ENCODE assay signal across 20 mouse cellular contexts in genomic region chr8:108300964-108301615, GRCm38 (mm10).
A peak's percentile ranks its signal among the peaks of the same experiment; 100 is the strongest.
DNase-seq lines count a peak whose midpoint lies in the region; ATAC-seq and TF ChIP-seq lines count a peak whose summit lies in the region.
"Had no signal": no experiment of that assay in that cellular context is flagged by ENCODE, and none has a peak within 500 bp of the region (broad histone marks: within the 10 kb centered on the region; RNA-seq: fewer than 3 reads in every experiment).

No protein-coding gene starts in this region.

- no peak for ATAC-seq in hindbrain, embryonic 16.5 days
- ATAC-seq in neural tube, embryonic 11.5 days (ENCODE audit: insufficient read depth, low FRiP score, low TSS enrichment) = no peak
- no peak for ATAC-seq in neural tube, embryonic 15.5 days (ENCODE audit: low FRiP score)
- ATAC-seq in forebrain, embryonic 16.5 days = peak; percentile 86
- no peak for ATAC-seq in lung, postnatal 0 days
- ATAC-seq: inflammation-experienced regulatory T-cells, adult 6 months had no signal

- H3K27ac ChIP-seq in hindbrain, embryonic 10.5 days = no peak overlapping the region
- H3K27ac ChIP-seq in hindbrain, embryonic 16.5 days (ENCODE audit: low read depth, low read length) = no peak overlapping the region
- H3K27ac ChIP-seq in neural tube, embryonic 11.5 days (ENCODE audit: low read depth, low read length) = no peak overlapping the region
- H3K27ac ChIP-seq in neural tube, embryonic 15.5 days (replicated peaks) = no peak overlapping the region
- no peak overlapping the region for H3K27ac ChIP-seq in forebrain, embryonic 16.5 days (ENCODE audit: low read length)
- H3K27ac ChIP-seq in lung, postnatal 0 days (ENCODE audit: low read length) = no peak overlapping the region
- H3K27ac ChIP-seq: embryonic facial prominence, embryonic 13.5 days; left cerebral cortex, adult 2 months had no signal

- H3K27me3 ChIP-seq in hindbrain, embryonic 10.5 days (ENCODE audit: insufficient read depth, poor library complexity, severe bottlenecking) = peaks cover 42% of the 10 kb centered on the region
- peaks cover under 1% of the 10 kb centered on the region; the same call in 1 of the 2 replicates for H3K27me3 ChIP-seq in hindbrain, embryonic 16.5 days (replicated peaks; ENCODE audit: control insufficient read depth, insufficient read depth, low read length)
- no peaks in the 10 kb centered on the region for H3K27me3 ChIP-seq in neural tube, embryonic 11.5 days (ENCODE audit: control insufficient read depth, insufficient read depth, low read length)
- no peaks in the 10 kb centered on the region for H3K27me3 ChIP-seq in neural tube, embryonic 15.5 days (replicated peaks)
- peaks cover 3% of the 10 kb centered on the region for H3K27me3 ChIP-seq in forebrain, embryonic 16.5 days (replicated peaks; ENCODE audit: control insufficient read depth, insufficient read depth, low read length)
- no peaks in the 10 kb centered on the region for H3K27me3 ChIP-seq in lung, postnatal 0 days (replicated peaks; ENCODE audit: insufficient read depth, low read length)
- H3K27me3 ChIP-seq: embryonic facial prominence, embryonic 13.5 days had no signal

- H3K36me3 ChIP-seq in hindbrain, embryonic 10.5 days = no peaks in the 10 kb centered on the region
- no peaks in the 10 kb centered on the region for H3K36me3 ChIP-seq in hindbrain, embryonic 16.5 days (ENCODE audit: control insufficient read depth, insufficient read depth, low read length)
- no peaks in the 10 kb centered on the region for H3K36me3 ChIP-seq in neural tube, embryonic 11.5 days (ENCODE audit: control insufficient read depth, insufficient read depth, low read length)
- no peaks in the 10 kb centered on the region for H3K36me3 ChIP-seq in neural tube, embryonic 15.5 days
- no peaks in the 10 kb centered on the region for H3K36me3 ChIP-seq in forebrain, embryonic 16.5 days (ENCODE audit: control insufficient read depth, insufficient read depth)
- H3K36me3 ChIP-seq in lung, postnatal 0 days (ENCODE audit: insufficient read depth, low read length) = no peaks in the 10 kb centered on the region
- H3K36me3 ChIP-seq: embryonic facial prominence, embryonic 13.5 days had no signal

- no peak overlapping the region for H3K4me2 ChIP-seq in hindbrain, embryonic 16.5 days (ENCODE audit: low read length)
- no peak overlapping the region for H3K4me2 ChIP-seq in neural tube, embryonic 11.5 days (ENCODE audit: low read depth)
- no peak overlapping the region for H3K4me2 ChIP-seq in neural tube, embryonic 15.5 days
- no peak overlapping the region for H3K4me2 ChIP-seq in forebrain, embryonic 16.5 days (ENCODE audit: low read length)
- H3K4me2 ChIP-seq in lung, postnatal 0 days (replicated peaks; ENCODE audit: low read depth, low read length) = no peak overlapping the region
- H3K4me2 ChIP-seq: embryonic facial prominence, embryonic 13.5 days had no signal

- TF ChIP-seq CTCF in lung, postnatal 0 days (IDR thresholded peaks at IDR 0.05) = no peak

- no peak overlapping the region for H3K9ac ChIP-seq in hindbrain, embryonic 16.5 days (ENCODE audit: low read depth, low read length)
- no peak overlapping the region for H3K9ac ChIP-seq in neural tube, embryonic 11.5 days (ENCODE audit: low read length)
- H3K9ac ChIP-seq in neural tube, embryonic 15.5 days (replicated peaks) = no peak overlapping the region
- H3K9ac ChIP-seq in forebrain, embryonic 16.5 days (replicated peaks; ENCODE audit: low read depth, low read length) = no peak overlapping the region
- H3K9ac ChIP-seq in lung, postnatal 0 days (replicated peaks; ENCODE audit: low read depth) = no peak overlapping the region
- H3K9ac ChIP-seq: embryonic facial prominence, embryonic 13.5 days had no signal

- no peak overlapping the region for H3K4me3 ChIP-seq in hindbrain, embryonic 10.5 days
- no peak overlapping the region for H3K4me3 ChIP-seq in hindbrain, embryonic 16.5 days (ENCODE audit: low read length)
- no peak overlapping the region for H3K4me3 ChIP-seq in neural tube, embryonic 11.5 days (ENCODE audit: low read depth, low read length)
- no peak overlapping the region for H3K4me3 ChIP-seq in neural tube, embryonic 15.5 days (replicated peaks)
- H3K4me3 ChIP-seq in forebrain, embryonic 16.5 days (replicated peaks; ENCODE audit: low read length) = no peak overlapping the region
- no peak overlapping the region for H3K4me3 ChIP-seq in lung, postnatal 0 days (ENCODE audit: low read depth, low read length)
- H3K4me3 ChIP-seq: embryonic facial prominence, embryonic 13.5 days; left cerebral cortex, adult 2 months had no signal

- H3K4me1 ChIP-seq in hindbrain, embryonic 10.5 days (replicated peaks) = peaks cover 31% of the 10 kb centered on the region
- H3K4me1 ChIP-seq in hindbrain, embryonic 16.5 days (ENCODE audit: control insufficient read depth, insufficient read depth, low read depth, low read length) = no peaks in the 10 kb centered on the region
- H3K4me1 ChIP-seq in neural tube, embryonic 11.5 days (ENCODE audit: control insufficient read depth, insufficient read depth, low read length) = peaks cover 2% of the 10 kb centered on the region; the same call in 1 of the 2 replicates
- no peaks in the 10 kb centered on the region for H3K4me1 ChIP-seq in neural tube, embryonic 15.5 days
- H3K4me1 ChIP-seq in forebrain, embryonic 16.5 days (replicated peaks; ENCODE audit: control insufficient read depth, insufficient read depth, low read length) = peaks cover 14% of the 10 kb centered on the region
- H3K4me1 ChIP-seq in lung, postnatal 0 days (ENCODE audit: insufficient read depth, low read depth, low read length) = no peaks in the 10 kb centered on the region

- TF ChIP-seq EP300 in lung, postnatal 0 days (IDR thresholded peaks at IDR 0.05) = no peak

- DNase-seq in hindbrain, embryonic 10.5 days (ENCODE audit: low spot score) = peak; percentile 15
- peak; percentile 24 for DNase-seq in neural tube, embryonic 11.5 days (ENCODE audit: low spot score)
- DNase-seq in spleen, adult 12 weeks (ENCODE audit: low spot score) = no peak
- no peak for DNase-seq in lung, postnatal 0 days (ENCODE audit: low spot score)
- DNase-seq: adrenal gland, adult 2 months; cerebellum, adult 9-11 months; gastrocnemius, postnatal 36 days; heart, postnatal 10 days; kidney, adult 9 months; kidney, postnatal 25 days; left cerebral cortex, postnatal 4 days; liver; lung, postnatal 10 days; right cerebral cortex, adult 18-20 months had no signal

- H3K9me3 ChIP-seq in hindbrain, embryonic 10.5 days = no peaks in the 10 kb centered on the region
- H3K9me3 ChIP-seq in hindbrain, embryonic 16.5 days (ENCODE audit: control insufficient read depth, low read length) = no peaks in the 10 kb centered on the region
- no peaks in the 10 kb centered on the region for H3K9me3 ChIP-seq in neural tube, embryonic 11.5 days (ENCODE audit: control insufficient read depth, low read length)
- no peaks in the 10 kb centered on the region for H3K9me3 ChIP-seq in neural tube, embryonic 15.5 days (replicated peaks)
- no peaks in the 10 kb centered on the region for H3K9me3 ChIP-seq in forebrain, embryonic 16.5 days (ENCODE audit: control insufficient read depth, low read length)
- H3K9me3 ChIP-seq in lung, postnatal 0 days (ENCODE audit: low read length) = no peaks in the 10 kb centered on the region
- H3K9me3 ChIP-seq: embryonic facial prominence, embryonic 13.5 days had no signal

- 56% methylated on average over 9 of the region's 9 CpGs for WGBS in hindbrain, embryonic 10.5 days
- WGBS in hindbrain, embryonic 16.5 days = 22% methylated on average over 9 of the region's 9 CpGs
- 62% methylated on average over 9 of the region's 9 CpGs for WGBS in neural tube, embryonic 11.5 days
- WGBS in neural tube, embryonic 15.5 days = 33% methylated on average over 9 of the region's 9 CpGs
- 8% methylated on average over 9 of the region's 9 CpGs for WGBS in forebrain, embryonic 16.5 days
- 74% methylated on average over 9 of the region's 9 CpGs for WGBS in lung, postnatal 0 days

Comparison
In these comparisons a context has a peak if more than half of its experiments do, and no peak if none do; other contexts are left out.
1. DNase-seq: peak in hindbrain, embryonic 10.5 days (single experiment) and neural tube, embryonic 11.5 days (single experiment); none in spleen, adult 12 weeks (single experiment) and lung, postnatal 0 days (single experiment).